Mouse (Mus musculus) left cerebral cortex, adult 11 months (tissue): ENCODE data around the gene Fcor.

ENCODE experiments used
- DNase-seq: peaks from one replicate; pipeline ENCODE4 v3.0.0; 2022; ENCODE audit warnings: low spot score

Gene Fcor

DNA sequence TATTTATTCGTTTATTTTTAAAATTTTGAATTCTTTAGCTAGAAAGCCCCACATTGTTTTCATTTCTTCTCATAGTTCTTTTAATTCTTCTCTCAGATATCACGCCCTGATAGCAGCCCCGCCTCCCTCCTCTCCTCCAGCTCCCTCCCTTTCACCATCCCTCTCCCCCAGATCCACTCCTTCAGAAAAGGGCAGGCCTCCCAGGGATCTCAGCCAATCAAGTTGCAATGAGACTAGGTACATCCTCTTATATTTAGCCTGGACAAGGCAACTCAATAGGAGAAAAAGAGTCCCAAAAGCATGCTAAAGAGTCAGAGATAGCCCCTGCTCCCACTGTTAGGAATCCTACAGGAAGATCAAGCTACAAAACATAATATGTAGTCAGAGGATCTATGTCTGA lies 2.5 kb upstream of the Fcor start:
- no peak for DNase-seq

GRCm38 (mm10) chr8:3670388-3670787 lies 1.8 kb downstream of the Fcor start:
- DNase-seq = no peak

GRCm38 (mm10) chr8:3665507-3665906 lies 6.7 kb downstream of the Fcor start, which contains the start of gene Mcemp1:
Mcemp1 (plus strand) TSS chr8:3665754.
- DNase-seq = no peak

DNA sequence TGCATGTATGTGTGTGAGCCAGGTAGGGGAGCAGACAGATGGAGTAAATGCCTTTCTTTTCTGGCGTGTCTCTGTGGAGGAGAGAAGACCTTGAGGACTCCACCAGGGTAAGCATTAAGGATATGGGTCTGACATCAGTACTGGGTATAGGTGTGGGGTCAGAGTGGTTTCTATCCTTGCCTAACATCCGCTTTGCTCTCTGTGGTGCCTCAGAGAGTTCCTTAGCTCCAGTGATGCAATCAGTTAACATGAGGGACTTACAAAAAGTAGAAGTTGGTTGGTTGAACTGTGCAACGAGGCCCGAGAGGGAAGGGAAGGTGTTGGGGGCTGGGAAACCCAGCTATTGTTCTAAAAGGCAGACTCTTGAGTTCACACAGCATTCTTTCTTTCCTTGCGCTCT lies 7.8 kb downstream of the Fcor start:
- no peak for DNase-seq

- no peak for DNase-seq
Observed at GRCm38 (mm10) chr8:3660889-3661288, 11.3 kb downstream of the Fcor start.

GRCm38 (mm10) chr8:3656725-3657381 lies 15.3 kb downstream of the Fcor start:
- DNase-seq = no peak

DNA sequence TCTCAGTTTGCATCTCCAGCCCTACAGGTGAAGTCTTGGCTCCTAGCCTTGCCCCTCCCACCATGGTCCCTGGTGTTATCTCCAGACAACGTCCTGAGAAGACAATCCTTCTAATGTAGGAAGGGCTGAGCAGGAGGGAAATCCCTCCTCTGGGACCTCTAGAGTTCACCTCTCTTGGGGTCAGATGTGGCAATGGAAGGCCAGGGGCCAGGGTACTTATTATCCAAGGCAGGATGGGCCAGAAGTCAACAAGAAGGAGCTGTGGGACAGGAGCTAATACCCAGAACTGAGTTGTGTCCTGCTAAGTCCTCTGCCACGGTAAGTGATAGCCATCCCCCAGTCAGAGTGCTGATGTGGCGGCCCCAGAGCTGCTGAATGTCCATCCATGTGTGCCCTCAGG lies 16.6 kb downstream of the Fcor start, which contains the start of gene Retn:
Gene Retn (plus strand): TSS at position 245 of the 400 bp plus-strand sequence.
- DNase-seq = no peak

DNA sequence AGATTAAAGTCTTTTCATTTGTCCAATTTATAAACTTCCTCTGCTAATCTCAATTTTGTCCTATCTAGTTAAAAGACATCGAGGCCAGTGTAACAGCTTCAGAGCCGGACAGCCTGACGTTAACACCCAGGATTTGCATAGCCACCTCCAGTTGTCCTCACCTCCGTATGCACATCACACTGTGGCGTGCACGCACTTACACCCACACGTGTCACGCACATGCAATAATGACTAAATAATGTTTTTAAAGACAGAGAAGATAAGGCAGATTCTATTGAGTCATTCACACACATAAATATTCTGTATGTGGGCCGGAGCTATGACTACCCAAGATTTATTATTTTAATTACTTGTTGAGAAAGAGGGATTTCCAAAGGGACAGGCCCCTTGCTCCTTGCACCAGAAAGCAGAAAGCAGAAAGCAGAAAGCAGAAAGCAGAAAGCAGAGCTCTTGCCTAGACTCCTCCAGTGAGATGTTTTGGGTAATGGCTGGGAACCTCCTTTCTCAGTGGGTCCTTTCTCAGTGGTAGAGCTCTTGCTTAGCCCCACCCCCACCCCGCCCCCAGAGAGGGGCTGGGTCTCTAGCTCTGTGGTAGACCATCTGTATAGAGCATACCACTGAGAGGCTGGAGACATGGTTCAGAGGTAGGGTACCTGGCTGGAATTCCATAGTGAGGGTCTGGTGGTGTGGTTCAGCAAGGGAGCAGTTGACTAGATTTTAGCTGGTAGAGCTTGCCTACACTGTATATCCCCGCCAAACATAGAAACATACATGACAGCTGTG lies 17.2 kb downstream of the Fcor start:
- no peak for DNase-seq

- no peak for DNase-seq
Observed at GRCm38 (mm10) chr8:3652845-3653244, 19.3 kb downstream of the Fcor start.

DNA sequence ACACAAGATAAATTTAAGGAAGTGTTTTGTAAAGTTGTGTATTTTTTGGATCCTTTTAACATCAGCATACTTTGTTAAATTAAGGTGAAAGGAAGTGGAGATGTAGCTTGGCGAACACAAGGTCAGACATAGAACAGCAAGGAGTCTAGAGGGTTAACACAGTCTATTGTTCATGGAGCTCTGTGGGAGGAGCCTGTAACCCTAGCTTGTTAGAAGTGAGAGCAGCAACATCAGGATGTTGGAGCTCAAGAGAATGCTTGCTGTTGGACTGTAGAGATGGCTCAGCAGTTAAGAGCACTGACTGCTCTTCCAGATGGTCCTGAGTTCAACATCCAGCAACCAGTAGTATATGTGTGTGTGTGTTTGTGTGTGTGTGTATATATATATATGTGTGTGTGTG lies 23.2 kb downstream of the Fcor start:
- no peak for DNase-seq

DNA sequence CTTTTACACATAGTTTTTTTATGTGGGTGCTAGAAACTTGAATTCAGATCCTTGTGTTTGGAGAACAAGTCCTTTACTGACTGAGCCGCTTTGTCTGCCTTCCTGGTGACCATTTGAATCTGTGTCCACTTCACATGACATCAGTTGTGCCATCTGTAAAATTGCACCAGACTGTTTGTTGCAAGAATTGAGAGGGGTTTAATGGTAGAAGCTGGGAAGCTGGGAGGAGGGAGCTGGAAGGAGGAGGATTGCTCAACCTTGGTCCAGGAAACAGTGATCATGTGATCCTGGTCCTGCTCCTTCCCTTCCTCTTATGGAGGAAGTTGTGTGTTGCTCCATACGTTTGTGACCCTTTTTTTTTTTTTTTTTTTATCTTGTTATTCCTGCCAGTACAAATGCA lies 23.9 kb downstream of the Fcor start:
- no peak for DNase-seq

DNA sequence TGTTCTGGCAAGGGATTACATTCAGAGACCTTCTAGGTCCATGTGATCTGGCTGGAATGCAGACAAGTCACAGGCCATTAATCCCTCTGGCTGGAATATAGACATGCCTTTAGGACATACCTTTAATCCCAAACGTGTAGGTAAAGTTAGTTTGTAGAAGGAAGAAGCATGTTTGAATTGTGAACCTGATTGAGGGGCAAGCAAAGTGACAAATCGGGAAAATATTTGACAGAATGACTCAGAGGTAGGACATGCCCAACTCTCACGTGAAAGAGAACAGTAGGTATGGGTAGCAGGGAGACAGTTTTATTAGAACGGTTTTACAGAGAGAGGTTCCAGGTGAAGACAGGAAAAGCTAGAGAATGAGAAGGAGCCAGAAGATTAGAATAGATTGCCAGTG lies 24.6 kb downstream of the Fcor start:
- no peak for DNase-seq

DNA sequence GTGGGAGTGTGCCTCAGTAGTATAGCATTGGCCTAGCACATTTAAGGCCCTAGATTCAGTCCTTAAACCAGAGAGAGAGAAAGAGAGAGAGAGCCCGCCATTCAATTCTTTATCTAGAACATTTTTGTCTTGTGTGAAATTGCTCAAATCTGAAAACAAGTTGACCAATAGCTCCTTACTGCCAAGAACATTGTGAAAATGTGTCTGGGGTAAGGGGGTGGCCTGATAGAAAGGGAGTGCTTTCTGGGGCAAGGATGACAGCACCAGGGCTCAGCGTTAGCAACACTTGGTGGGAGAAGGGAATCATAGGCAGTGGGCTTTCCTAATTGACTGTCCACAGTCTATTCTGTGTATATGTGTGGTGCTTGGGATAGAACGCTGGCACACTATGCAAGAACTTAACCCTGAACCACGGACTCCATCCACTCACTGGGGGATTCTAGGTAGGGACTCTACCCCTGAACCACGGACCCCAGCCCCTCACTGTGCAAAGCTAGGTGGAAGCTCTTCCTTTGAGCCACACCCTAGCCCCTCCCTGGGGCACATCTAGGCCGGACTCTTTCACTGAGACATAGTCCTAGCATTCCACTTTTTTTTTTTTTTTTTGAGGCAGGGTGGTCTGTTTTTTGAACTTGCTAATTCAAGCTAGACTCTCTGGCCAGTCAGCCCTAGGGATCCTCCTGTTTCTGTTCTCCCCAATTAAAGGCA lies 25.2 kb downstream of the Fcor start:
- no peak for DNase-seq

DNA sequence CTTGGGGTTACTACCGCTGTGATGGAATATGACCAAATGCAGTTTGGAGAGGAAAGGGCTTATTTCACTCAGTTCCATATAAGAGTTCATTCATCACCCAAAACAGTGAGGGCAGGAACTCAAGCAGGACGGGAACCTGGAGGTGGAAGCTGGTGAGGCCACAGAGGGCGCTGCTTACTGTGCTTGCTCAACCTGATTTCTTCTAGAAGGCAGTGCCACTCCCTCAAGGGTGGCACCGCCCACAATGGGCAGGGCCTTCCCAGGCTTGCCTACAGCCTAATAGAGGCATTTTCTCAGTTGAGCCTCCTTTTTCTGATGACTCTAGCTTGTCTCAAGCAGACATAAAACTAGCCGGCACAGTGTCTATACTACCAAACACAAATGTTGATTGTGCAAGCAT lies 26.4 kb downstream of the Fcor start:
- no peak for DNase-seq

DNA sequence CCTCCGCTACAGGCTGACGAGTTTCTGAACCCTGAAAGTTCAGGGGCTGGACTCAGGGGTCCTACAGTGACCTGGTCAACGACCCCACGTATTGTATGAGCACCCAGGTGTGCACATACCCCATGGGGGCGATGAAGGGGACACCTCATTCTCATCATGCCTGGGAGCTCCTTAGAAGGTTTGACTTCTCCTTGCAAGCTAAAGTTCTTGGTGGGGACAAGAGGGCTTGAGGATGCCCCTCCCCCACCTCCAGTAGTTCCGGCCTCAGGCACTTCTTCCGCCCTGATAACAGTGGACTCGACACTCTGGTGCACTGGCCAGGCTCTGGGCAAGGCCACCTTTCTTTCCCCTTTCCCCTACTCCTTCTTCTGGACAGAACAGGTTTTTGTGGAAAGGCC lies 40.7 kb downstream of the Fcor start:
- DNase-seq = no peak

- peak; percentile 49 for DNase-seq
Observed at GRCm38 (mm10) chr8:3630647-3631477, 41.3 kb downstream of the Fcor start, which contains the start of gene Stxbp2. Stxbp2 (plus strand) TSS chr8:3630955.

DNA sequence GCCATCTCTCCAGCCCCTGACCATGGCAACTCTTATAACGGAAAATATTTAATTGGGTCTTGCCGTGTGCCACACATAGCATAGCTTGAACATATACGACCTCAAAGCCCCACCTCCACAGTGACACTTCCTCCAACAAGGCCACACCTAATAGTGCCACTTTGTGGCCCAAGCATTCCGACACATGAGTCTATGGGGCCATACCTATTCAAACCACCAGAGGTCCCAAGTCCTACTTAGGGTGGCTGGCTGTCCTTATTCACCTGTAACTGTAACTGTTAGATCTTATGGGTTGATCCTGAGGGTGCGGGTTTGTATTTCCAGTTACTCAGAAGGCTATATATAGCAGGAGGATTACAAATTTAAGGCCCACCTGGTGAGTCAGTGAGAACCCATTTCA lies 44.1 kb downstream of the Fcor start:
- no peak for DNase-seq

GRCm38 (mm10) chr8:3626971-3627370 lies 45.2 kb downstream of the Fcor start:
- DNase-seq = no peak

DNA sequence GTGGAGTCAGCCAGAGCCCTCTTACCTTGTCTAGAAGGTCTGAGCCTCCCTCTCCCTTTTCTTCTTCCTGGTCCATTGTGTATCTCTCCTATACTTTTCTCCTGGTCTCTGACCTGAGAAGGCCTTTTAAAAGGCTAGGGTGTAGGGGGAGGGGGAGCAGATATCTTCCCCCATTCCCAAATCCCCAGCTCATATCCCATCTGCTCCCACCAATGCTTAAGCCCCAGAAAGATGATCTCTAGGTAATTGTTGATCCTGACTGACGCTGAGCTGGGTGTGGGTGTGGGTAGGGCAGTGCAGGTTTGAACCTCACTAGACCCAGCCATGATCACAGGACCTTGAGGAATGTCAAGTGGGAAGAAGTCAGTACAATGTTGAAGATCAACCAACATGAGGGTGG lies 46.7 kb downstream of the Fcor start, which contains the start of gene Pcp2:
Gene Pcp2 (minus strand): TSS at position 101 of the 400 bp plus-strand sequence.
- DNase-seq = no peak

DNA sequence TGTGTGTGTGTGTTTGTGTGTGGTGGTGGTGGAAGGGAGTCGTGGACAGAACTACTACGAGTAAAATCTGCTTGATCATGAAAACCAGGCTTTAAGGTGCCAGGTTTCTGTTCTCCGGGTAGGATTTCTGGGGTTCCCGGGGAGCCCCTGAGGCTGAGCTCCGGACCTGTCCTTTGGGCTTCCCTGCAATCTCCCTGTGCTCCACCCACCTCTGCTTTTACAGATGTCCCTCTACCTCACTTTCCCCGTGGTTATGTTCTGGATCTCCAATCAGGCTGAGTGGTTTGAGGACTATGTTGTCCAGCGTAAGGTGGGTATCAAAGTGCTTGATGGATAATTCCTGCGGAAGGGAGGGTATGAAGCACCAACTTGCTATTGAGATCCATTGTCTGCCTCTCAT lies 50.0 kb downstream of the Fcor start:
- DNase-seq = no peak

- DNase-seq = peak; percentile 99
Observed at GRCm38 (mm10) chr8:3621199-3621970, 50.8 kb downstream of the Fcor start, which contains the start of the genes Xab2 and Pet100. Xab2 (minus strand) TSS chr8:3621316. Pet100 (plus strand) TSS chr8:3621548.
